Mouse (Mus musculus) limb, embryonic 13.5 days (tissue): ENCODE data around the gene Mrpl24. TPM values are rescaled to one million over a fixed set of nuclear protein-coding genes. Genes with fewer than 3 reads are reported as not detected.

Experiments
- ATAC-seq: fragments of 200-750 bp; cut with Nextera tagmentation; 2 replicates; pipeline ENCODE4 v1.8.0; 2017; ENCODE audit warnings: low read depth, moderate number of reproducible peaks, moderate TSS enrichment; ENCODE audit not compliant: low FRiP score
- H3K27ac ChIP-seq: fragments of 300-500 bp; sonication (generic); 2 replicates; pipeline ENCODE4 v1.5.1; 2015; ENCODE audit warnings: inconsistent platforms, mild to moderate bottlenecking, moderate library complexity
- H3K27me3 ChIP-seq: fragments of 300-500 bp; sonication (generic); 2 replicates; pipeline ENCODE4 v1.6.1; 2015; ENCODE audit warnings: mild to moderate bottlenecking, inconsistent platforms
- H3K36me3 ChIP-seq: fragments of 300-500 bp; sonication (generic); 2 replicates; pipeline ENCODE4 v1.6.1; 2015; ENCODE audit warnings: inconsistent platforms, mild to moderate bottlenecking, moderate library complexity
- H3K4me1 ChIP-seq: fragments of 300-500 bp; sonication (generic); 2 replicates; pipeline ENCODE4 v1.6.1; 2015; ENCODE audit warnings: inconsistent platforms
- H3K4me2 ChIP-seq: fragments of 300-500 bp; sonication (generic); replicated peaks from 2 replicates; pipeline ENCODE4 v1.6.1; 2015; ENCODE audit warnings: inconsistent platforms, mild to moderate bottlenecking, moderate library complexity
- H3K4me3 ChIP-seq: fragments of 300-500 bp; sonication (generic); 2 replicates; pipeline ENCODE4 v1.5.1; 2015; ENCODE audit warnings: moderate library complexity, mild to moderate bottlenecking, inconsistent platforms
- H3K9ac ChIP-seq: fragments of 300-500 bp; sonication (generic); 2 replicates; pipeline ENCODE4 v1.6.1; 2015; ENCODE audit warnings: mild to moderate bottlenecking, inconsistent platforms
- H3K9me3 ChIP-seq: fragments of 300-500 bp; sonication (generic); 2 replicates; pipeline ENCODE4 v1.6.1; 2016; ENCODE audit warnings: inconsistent platforms
- WGBS: fragments of 180-500 bp; shearing (Covaris S2); methylation state at CpG from one replicate; pipeline ENCODE4 v1.1.7; 2015; 5-methylcytosine and 5-hydroxymethylcytosine counted together
- polyA plus RNA-seq: library from polyadenylated mRNA; unstranded; fragments of >200 nt; fragmentation: Nextera tagmentation; extraction: Ambion mirVana; gene quantifications from 2 replicates; pipeline ENCODE4 v1.2.1, GENCODE M21; 2015

Mrpl24 gene
- polyA plus RNA-seq, 1 experiment from 2014 or later: 66.5 TPM

DNA sequence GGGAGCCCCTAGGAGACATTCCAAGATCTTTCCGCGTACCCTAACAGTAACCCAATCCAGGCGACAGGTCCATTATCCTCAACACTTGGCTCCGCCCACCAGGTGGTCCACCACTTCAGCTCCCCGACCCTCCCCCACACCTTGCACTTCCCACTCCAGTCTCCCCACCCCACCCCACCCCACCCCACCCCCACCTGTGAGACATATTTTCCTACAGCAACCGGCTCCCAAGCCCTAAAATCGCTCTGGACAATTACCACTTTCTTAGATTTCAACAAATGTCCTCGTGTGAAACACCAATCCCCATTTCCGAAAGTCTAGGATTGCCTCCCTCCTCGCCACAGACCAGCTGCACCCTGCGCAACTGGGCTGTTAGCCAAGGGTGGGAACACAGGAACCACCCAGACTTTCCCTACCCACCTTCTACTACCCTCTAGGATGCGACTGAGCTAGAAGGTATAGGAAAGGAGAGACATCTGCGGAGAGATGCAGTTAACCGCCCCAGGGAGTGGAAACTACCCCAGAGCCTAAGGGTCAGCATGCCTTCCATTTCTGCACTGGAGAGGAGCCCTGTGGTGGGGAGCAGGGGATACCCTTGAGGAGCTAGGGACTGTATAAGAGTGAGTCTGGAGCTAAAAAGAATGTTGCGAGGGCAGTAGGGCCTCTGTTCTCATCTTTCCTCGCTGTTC, 30.1 kb downstream of the Mrpl24 start:
- H3K4me3 ChIP-seq: peak overlapping the region; percentile 67
- H3K9me3 ChIP-seq: no peaks in the 10 kb centered on the region
- H3K4me1 ChIP-seq: peaks cover 90% of the 10 kb centered on the region
- H3K27ac ChIP-seq: peak overlapping the region; percentile 95
- peaks cover 26% of the 10 kb centered on the region for H3K36me3 ChIP-seq
- H3K27me3 ChIP-seq: no peaks in the 10 kb centered on the region
- H3K4me2 ChIP-seq: peak overlapping the region; percentile 87
- ATAC-seq: 0 out of 2 replicates have a peak, but pooled peaks have one; percentile 7
- H3K9ac ChIP-seq: peak overlapping the region; percentile 82
- WGBS: 2% methylated on average over 16 of the region's 16 CpGs

DNA sequence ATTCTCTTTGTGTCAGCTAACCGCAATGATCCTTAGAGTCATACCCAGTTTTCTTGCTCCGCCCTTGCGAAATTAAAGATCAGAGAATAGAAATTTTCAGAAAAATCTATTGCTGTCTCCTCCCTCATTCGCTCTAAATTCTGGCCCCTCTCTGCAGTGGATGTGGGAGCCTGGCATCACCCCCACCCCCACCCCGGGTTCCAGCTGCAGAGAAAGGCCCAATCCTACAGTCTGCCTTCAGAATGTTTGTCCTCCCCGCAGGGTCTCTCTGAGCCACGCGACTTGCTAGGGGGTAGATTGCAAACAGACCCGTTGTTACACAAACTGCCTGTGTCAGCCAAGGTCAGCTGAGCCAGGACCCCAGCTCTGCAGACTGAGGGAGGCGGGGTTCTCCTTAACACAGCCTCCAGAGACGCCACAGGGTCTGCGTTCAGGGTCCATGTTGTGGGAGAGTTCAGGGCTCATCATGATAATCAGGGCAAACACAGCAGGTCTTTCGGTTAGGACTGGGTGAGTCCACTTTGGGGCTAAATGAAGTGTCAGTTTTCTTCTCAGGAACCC, 30.7 kb downstream of the Mrpl24 start:
- no peak for ATAC-seq
- H3K9me3 ChIP-seq: no peaks in the 10 kb centered on the region
- H3K4me1 ChIP-seq: peaks cover 84% of the 10 kb centered on the region
- peaks cover 32% of the 10 kb centered on the region for H3K36me3 ChIP-seq
- H3K27ac ChIP-seq: peak overlapping the region; percentile 95
- H3K27me3 ChIP-seq: no peaks in the 10 kb centered on the region
- H3K4me3 ChIP-seq: peak overlapping the region; percentile 67
- 2% methylated on average over 13 of the region's 13 CpGs for WGBS
- peak overlapping the region; percentile 82 for H3K9ac ChIP-seq
- peak overlapping the region; percentile 87 for H3K4me2 ChIP-seq

DNA sequence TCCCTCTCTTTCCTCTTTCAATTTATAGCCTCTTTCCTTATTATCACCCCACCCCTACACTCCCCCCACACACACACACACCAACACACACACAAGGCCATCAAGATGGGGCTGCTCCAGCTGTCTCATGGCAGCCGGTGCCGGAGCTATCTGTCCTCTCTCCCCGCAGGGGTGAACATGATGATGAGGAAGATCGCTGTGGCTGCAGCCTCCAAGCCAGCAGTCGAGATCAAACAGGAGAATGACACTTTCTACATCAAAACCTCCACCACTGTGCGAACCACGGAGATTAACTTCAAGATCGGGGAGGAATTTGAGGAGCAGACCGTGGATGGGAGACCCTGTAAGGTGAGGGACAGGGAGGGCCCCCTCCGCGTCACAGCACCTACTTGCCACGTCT, 32.6 kb downstream of the Mrpl24 start:
- Histone ChIP-seq H3K4me2 (peak overlapping the region; percentile 87), H3K4me3 (peak overlapping the region; percentile 67), H3K9ac (peak overlapping the region; percentile 65), H3K9me3 (no peaks in the 10 kb centered on the region), H3K27me3 (no peaks in the 10 kb centered on the region), H3K36me3 (peaks cover 35% of the 10 kb centered on the region), H3K4me1 (peaks cover 65% of the 10 kb centered on the region), H3K27ac (peak overlapping the region; percentile 80)
- 20% methylated on average over 12 of the region's 12 CpGs for WGBS
- no peak for ATAC-seq

DNA sequence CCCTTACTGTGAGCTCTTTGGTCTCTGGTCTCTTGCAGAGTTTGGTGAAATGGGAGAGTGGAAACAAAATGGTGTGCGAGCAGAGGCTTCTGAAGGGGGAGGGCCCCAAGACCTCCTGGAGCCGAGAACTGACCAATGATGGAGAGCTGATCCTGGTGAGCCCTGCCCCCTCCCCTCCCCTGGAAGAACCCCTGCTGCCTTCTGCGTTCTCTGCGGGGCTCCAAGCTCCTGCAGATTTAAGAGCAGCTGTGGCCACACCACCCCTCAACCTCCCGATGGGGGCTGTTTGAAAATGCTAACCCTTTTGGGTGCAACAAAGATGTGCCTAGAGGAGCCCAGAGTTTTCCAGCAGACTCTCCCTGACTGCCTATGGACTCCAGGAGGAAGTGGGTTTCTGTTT, 33.1 kb downstream of the Mrpl24 start:
- 2% methylated on average over 5 of the region's 5 CpGs for WGBS
- Histone ChIP-seq H3K4me1 (peaks cover 60% of the 10 kb centered on the region), H3K27me3 (no peaks in the 10 kb centered on the region), H3K9me3 (no peaks in the 10 kb centered on the region), H3K9ac (peak overlapping the region; percentile 65), H3K36me3 (peaks cover 35% of the 10 kb centered on the region), H3K4me2 (peak overlapping the region; percentile 87), H3K4me3 (peak overlapping the region; percentile 67), H3K27ac (peak overlapping the region; percentile 80)
- ATAC-seq: peak; percentile 76

DNA sequence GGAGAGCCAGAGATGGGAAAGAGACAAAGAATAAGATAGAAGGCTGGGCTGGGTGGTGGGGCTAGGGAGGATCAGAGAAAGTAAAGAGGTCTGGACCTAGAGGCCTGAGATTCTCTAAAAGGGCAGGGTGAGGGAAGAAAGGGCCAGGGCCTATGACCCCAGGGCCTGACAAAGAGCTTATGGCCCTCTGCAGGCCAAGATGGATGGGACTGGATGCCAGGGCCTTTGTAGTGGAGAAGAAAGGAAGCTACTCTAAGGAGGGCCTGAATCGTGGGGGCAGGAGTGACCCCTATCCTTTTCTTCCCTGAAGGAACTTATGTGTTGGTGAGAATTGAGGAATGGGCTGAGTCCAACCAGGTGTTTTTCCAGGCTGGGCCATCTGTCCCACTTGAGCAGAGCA, 38.8 kb downstream of the Mrpl24 start:
- Histone ChIP-seq H3K4me3 (no peak overlapping the region), H3K27me3 (no peaks in the 10 kb centered on the region), H3K9ac (no peak overlapping the region), H3K4me1 (peaks cover 32% of the 10 kb centered on the region), H3K27ac (peak overlapping the region; percentile 39), H3K4me2 (no peak overlapping the region; the same call in 1 of the 2 replicates), H3K36me3 (peaks cover 23% of the 10 kb centered on the region), H3K9me3 (no peaks in the 10 kb centered on the region)
- WGBS: 0% methylated on average over 1 of the region's 1 CpGs
- ATAC-seq: no peak

DNA sequence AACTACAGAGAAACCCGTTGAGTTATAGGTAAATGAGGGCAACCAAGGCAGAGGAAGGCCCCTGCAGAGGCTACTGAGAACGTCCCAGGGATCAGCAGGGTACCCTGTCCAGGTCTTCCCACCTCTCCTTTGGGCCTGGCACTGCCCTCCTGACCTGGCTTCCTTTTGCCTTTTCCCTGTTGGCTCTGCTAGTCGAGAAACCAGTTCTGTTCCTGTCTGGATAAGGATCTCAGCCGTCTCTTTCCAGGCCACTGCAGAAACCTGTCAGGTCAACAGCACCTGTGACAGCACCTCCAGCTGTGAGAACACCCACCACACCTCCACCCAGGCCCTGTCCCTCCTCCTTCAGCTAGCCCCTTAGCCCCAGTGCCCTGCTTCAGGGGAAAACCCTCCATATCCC, 39.2 kb downstream of the Mrpl24 start:
- H3K36me3 ChIP-seq: peaks cover 18% of the 10 kb centered on the region
- peak overlapping the region; percentile 39 for H3K27ac ChIP-seq
- H3K4me3 ChIP-seq: no peak overlapping the region
- no peaks in the 10 kb centered on the region for H3K27me3 ChIP-seq
- ATAC-seq: no peak
- peaks cover 28% of the 10 kb centered on the region for H3K4me1 ChIP-seq
- H3K4me2 ChIP-seq: no peak overlapping the region; the same call in 1 of the 2 replicates
- H3K9me3 ChIP-seq: no peaks in the 10 kb centered on the region
- H3K9ac ChIP-seq: no peak overlapping the region
- WGBS: 14% methylated on average over 4 of the region's 4 CpGs

DNA sequence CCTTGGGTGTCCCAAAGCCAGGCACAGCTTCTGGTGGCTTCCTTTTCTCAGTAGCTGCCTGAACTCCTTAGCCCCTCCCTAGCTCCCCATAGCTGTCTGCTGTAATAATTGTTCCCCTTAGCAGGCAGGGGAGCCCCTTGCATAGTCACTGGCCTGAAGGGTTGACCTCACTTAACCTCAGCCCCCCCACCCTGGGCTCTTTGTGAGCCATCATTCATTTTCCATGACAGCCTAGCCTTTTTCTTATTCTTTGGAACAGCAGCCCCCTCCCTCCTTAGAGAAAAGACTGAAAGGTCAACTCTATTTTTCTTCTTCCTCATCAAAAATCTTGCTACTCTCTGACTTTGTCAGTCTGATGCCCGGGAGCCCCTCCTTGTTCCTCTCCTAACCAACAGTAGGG, 39.7 kb downstream of the Mrpl24 start:
- WGBS: 42% methylated on average over 1 of the region's 1 CpGs
- H3K27ac ChIP-seq: peak overlapping the region; percentile 98
- no peaks in the 10 kb centered on the region for H3K9me3 ChIP-seq
- no peak overlapping the region for H3K4me2 ChIP-seq
- H3K9ac ChIP-seq: no peak overlapping the region
- no peak for ATAC-seq
- H3K27me3 ChIP-seq: no peaks in the 10 kb centered on the region
- peaks cover 26% of the 10 kb centered on the region for H3K4me1 ChIP-seq
- H3K36me3 ChIP-seq: peaks cover 13% of the 10 kb centered on the region
- no peak overlapping the region for H3K4me3 ChIP-seq

DNA sequence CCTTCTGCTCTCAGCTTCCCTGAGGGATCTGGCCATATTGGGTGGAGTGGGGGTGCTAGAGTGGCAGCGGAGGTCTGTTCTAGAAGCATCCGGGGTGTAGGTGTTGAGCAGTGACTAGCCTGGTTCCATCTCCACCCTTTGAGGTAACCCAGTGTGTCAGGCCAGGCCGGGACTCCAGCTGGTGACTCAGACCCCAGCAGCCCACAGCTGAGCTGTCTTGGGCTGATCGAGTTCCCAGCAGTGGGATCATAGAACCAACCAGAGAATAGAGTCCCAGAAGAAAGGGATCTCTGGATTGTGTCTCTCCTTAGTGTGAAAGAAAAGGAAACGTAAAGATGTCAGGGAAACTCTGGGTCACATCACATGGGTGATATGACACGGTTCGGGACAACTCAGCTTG, 40.1 kb downstream of the Mrpl24 start:
- ATAC-seq: no peak
- WGBS: 66% methylated on average over 7 of the region's 7 CpGs
- Histone ChIP-seq H3K4me3 (no peak overlapping the region), H3K27me3 (no peaks in the 10 kb centered on the region), H3K9me3 (no peaks in the 10 kb centered on the region), H3K27ac (peak overlapping the region; percentile 98), H3K4me1 (peaks cover 26% of the 10 kb centered on the region), H3K9ac (0 out of 2 replicates have a peak overlapping the region, but pooled peaks have one; percentile 72), H3K36me3 (peaks cover 9% of the 10 kb centered on the region), H3K4me2 (peak overlapping the region; percentile 66; the same call in 1 of the 2 replicates)

DNA sequence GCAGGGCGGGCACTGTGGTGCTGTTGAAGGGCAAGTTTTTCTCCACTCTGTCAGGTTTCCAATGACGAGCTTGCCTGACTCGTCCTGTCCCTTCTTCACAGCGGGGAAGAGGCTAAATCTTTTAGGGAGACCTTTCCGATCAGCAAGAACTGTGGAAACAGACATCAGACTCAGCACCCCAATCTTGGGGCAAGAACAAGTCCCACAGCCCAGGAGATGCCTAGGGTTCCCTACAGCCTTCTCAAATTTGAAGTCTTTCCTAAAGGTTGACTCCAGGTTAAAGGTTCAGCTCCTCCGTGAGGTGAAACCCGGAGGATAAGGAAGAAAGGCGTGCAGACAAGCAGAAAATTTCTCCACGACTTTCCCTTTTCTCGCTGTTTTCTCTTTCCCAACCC, 40.9 kb downstream of the Mrpl24 start:
- Histone ChIP-seq H3K4me2 (peak overlapping the region; percentile 66), H3K36me3 (peaks cover 1% of the 10 kb centered on the region), H3K9ac (peak overlapping the region; percentile 72), H3K4me1 (peaks cover 26% of the 10 kb centered on the region), H3K4me3 (peak overlapping the region; percentile 44), H3K27me3 (no peaks in the 10 kb centered on the region), H3K9me3 (no peaks in the 10 kb centered on the region), H3K27ac (peak overlapping the region; percentile 98)
- WGBS: 6% methylated on average over 10 of the region's 10 CpGs
- ATAC-seq: no peak

DNA sequence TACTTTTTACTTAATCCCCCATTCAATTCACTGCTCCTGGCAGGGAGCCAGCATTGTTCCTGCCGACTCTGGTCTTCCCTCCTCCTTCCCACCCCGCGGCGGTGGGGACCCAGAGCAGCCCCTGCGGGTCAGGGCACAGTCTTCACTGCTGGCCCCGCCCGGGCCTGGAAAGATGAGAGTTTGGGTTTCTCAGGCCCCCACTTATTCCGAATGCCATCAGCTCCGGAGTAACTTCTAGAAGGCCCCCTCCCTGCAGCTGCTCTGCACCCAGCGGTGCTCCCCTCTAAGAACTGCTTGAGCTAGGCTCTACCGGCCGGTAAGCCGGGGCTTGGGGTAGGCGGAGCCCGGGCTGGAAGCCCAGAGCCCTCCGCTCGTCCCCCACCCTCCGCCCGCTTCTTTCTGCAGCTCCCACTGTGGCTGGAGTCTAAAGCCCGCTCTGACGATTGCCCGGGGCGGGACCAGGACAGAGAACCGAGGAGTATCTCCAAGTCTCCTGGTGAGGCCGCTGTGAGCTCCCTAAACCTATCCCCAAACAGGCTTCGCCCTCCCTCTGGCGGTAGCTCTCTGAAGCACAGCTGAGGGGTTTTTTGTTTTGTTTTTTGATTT, 41.4 kb downstream of the Mrpl24 start:
- peak overlapping the region; percentile 72 for H3K9ac ChIP-seq

DNA sequence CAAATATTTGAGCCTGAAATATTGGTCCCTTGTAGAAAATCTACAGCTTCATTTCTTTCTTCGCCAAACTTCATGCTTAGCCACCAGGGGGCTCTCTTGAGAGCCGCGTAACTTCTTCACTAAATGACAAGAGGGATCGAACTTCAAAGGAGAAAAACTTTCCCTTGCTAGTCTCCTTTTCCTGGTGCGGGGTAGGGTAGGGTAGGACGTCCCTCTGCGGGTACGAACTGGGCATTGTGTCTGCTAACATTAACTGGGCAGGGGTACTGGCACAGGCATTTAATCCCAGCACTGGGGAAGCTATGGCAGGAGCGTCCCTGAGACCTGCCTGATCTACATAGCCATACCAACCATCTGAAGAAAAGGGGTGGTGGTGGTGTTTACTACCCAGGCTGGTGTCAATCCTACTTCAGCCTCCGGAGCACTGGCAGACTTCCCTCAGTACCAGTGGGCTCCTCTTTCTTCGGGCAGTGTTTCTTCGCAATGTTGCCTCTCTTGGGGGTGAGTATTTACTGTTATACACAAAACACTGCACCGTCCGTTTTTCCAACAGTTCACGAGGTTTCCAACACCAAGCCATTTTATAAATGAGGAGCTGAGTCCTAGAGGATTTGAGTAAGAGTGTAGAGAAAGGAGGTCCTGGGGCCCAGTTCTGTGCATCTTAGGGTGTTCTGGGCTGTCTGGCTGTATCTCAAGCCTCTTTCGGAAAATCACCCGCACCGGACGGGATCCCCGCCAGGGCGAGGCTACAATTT, 51.1 kb downstream of the Mrpl24 start:
- H3K9ac ChIP-seq: peak overlapping the region; percentile 75; the same call in 1 of the 2 replicates
- peak overlapping the region; percentile 87 for H3K4me2 ChIP-seq
- peaks cover 47% of the 10 kb centered on the region for H3K4me1 ChIP-seq
- no peak overlapping the region for H3K27ac ChIP-seq
- ATAC-seq: no peak
- peaks cover 2% of the 10 kb centered on the region for H3K36me3 ChIP-seq
- peak overlapping the region; percentile 53 for H3K4me3 ChIP-seq
- WGBS: under 1% methylated on average over 21 of the region's 21 CpGs
- no peaks in the 10 kb centered on the region for H3K9me3 ChIP-seq
- peaks cover 49% of the 10 kb centered on the region for H3K27me3 ChIP-seq

More for the DNA sequence above, 41.4 kb downstream of the Mrpl24 start:
- H3K27me3 ChIP-seq: no peaks in the 10 kb centered on the region
- H3K4me3 ChIP-seq: peak overlapping the region; percentile 44
- no peaks in the 10 kb centered on the region for H3K36me3 ChIP-seq
- WGBS: under 1% methylated on average over 27 of the region's 27 CpGs
- peak overlapping the region; percentile 98 for H3K27ac ChIP-seq
- ATAC-seq: peak; percentile 97
- peak overlapping the region; percentile 66 for H3K4me2 ChIP-seq
- peaks cover 26% of the 10 kb centered on the region for H3K4me1 ChIP-seq
- H3K9me3 ChIP-seq: no peaks in the 10 kb centered on the region
